Mouse (Mus musculus) limb, embryonic 14.5 days (tissue): ENCODE data around the gene Epb41l2. TPM values are rescaled to one million over a fixed set of nuclear protein-coding genes. Genes with fewer than 3 reads are reported as not detected.

ENCODE experiments used
- ATAC-seq: fragments of 200-750 bp; cut with Nextera tagmentation; 2 replicates; pipeline ENCODE4 v1.8.0; 2017; ENCODE audit warnings: low read depth, moderate number of reproducible peaks, moderate TSS enrichment; ENCODE audit not compliant: low FRiP score
- DNase-seq: peaks from one replicate; pipeline ENCODE4 v3.0.0-alpha.2; 2015; ENCODE audit warnings: low spot score
- H3K27ac ChIP-seq: fragments of 300-500 bp; sonication (generic); replicated peaks from 2 replicates; pipeline ENCODE4 v1.5.1; 2014; ENCODE audit warnings: low read depth, mild to moderate bottlenecking, low read length, moderate library complexity, mixed read lengths
- H3K27me3 ChIP-seq: fragments of 300-500 bp; sonication (generic); 2 replicates; pipeline ENCODE4 v1.6.1; 2014; ENCODE audit warnings: low read length, mixed read lengths; ENCODE audit not compliant: control insufficient read depth, insufficient read depth
- H3K36me3 ChIP-seq: fragments of 300-500 bp; sonication (generic); 2 replicates; pipeline ENCODE4 v1.6.1; 2014; ENCODE audit warnings: mild to moderate bottlenecking, low read length, moderate library complexity, mixed read lengths; ENCODE audit not compliant: control insufficient read depth, insufficient read depth
- H3K4me1 ChIP-seq: fragments of 300-500 bp; sonication (generic); 2 replicates; pipeline ENCODE4 v1.6.1; 2014; ENCODE audit warnings: antibody characterized with exemption, low read length, mixed read lengths; ENCODE audit not compliant: control insufficient read depth, insufficient read depth
- H3K4me2 ChIP-seq: fragments of 300-500 bp; sonication (generic); replicated peaks from 2 replicates; pipeline ENCODE4 v1.6.1; 2014; ENCODE audit warnings: low read depth, mild to moderate bottlenecking, low read length, moderate library complexity; ENCODE audit not compliant: severe bottlenecking
- H3K4me3 ChIP-seq: fragments of 300-500 bp; sonication (generic); replicated peaks from 2 replicates; pipeline ENCODE4 v1.5.1; 2014; ENCODE audit warnings: low read length
- H3K9ac ChIP-seq: fragments of 300-500 bp; sonication (generic); 2 replicates; pipeline ENCODE4 v1.6.1; 2014; ENCODE audit warnings: mild to moderate bottlenecking, low read depth, low read length, moderate library complexity; ENCODE audit not compliant: severe bottlenecking
- H3K9me3 ChIP-seq: fragments of 300-500 bp; sonication (generic); 2 replicates; pipeline ENCODE4 v1.6.1; 2016; ENCODE audit warnings: low read length; ENCODE audit not compliant: control insufficient read depth
- POLR2A ChIP-seq: fragments of 200-500 bp; IDR thresholded peaks from 2 replicates; pipeline ENCODE4 v1.8.0; 2012; ENCODE audit warnings: inconsistent platforms, mild to moderate bottlenecking, moderate library complexity, borderline replicate concordance; ENCODE audit not compliant: insufficient read depth, insufficient read length; ENCODE audit errors: extremely low read depth
- WGBS: fragments of 180-500 bp; shearing (Covaris S2); extraction: QIAGEN DNeasy Blood & Tissue Kit; methylation state at CpG from one replicate; pipeline ENCODE4 v1.1.7; 2014; 5-methylcytosine and 5-hydroxymethylcytosine counted together
- polyA plus RNA-seq, 2 experiments: library from polyadenylated mRNA; depleted of rRNA in 1 of 2; stranded (reverse) in 1 of 2; unstranded in 1 of 2; fragments of >200 nt; fragmentation: Nextera tagmentation in 1 of 2; extraction: Ambion mirVana in 1 of 2; gene quantifications; 2 replicates each; pipeline versions ENCODE4 v1.2.1 to v1.2.3; 2012 to 2014

Epb41l2 gene
- polyA plus RNA-seq, 2 experiments = 78.1 to 143 TPM

- no peak overlapping the region for H3K27ac ChIP-seq
- no peaks in the 10 kb centered on the region for H3K27me3 ChIP-seq
- ATAC-seq (no peak), DNase-seq (no peak)
- no peak overlapping the region for H3K9ac ChIP-seq
- no peak overlapping the region for H3K4me2 ChIP-seq
- 89% methylated on average over 7 of the region's 7 CpGs for WGBS
- no peak for TF ChIP-seq POLR2A
- H3K4me1 ChIP-seq = peaks cover 14% of the 10 kb centered on the region
- no peak overlapping the region for H3K4me3 ChIP-seq
- H3K9me3 ChIP-seq = no peaks in the 10 kb centered on the region
- peaks cover 28% of the 10 kb centered on the region for H3K36me3 ChIP-seq
These were observed 81.8 kb downstream of the Epb41l2 start for GRCm38 (mm10) chr10:25441405-25441804.

DNA sequence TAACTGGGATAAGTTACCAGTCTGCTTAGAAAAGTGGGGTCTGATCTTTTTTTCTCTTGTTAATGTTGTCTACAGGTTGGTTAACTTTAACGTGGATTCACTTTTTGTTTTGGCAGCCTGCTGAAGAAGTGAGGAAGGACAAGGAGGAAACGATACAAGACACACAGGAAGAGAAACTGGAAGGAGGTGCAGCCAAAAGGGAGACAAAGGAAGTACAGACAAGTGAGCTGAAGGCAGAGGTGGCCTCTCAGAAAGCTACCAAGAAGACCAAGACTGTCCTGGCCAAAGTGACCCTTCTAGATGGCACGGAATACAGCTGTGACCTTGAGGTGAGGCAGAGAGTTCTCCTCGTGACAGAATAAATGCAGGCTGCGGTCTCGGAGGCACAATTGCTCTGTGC is 84.0 kb downstream of the Epb41l2 start:
- 87% methylated on average over 6 of the region's 6 CpGs for WGBS

DNA sequence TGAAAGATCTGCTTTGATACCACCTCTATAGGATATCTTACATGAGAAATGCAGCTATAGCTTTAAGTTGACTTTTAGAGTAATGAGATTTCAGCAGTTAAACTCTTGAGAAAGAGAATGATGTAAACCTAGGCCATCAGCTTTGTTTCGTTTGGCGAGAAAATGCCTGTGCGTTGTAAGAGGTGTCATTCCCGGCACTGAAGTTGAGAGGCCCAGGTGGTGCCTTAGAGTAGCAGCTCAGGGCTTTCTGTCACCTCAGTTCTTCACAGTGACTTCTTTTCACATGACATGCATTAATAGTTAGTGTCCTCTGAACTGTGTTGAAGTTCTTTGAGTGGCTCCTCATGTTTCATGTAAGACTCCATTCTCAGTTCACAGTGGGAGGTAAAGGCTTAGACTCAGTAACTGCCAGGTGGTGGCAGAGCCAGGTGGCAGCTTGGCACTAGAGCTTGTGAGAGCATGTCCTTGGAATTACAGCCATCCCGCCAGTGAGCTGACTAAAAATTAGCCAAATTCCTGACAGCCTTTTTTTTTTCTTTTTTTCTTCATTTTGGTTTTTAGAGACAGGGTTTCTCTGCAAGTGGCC is 84.7 kb downstream of the Epb41l2 start:
- no peak for TF ChIP-seq POLR2A
- Histone ChIP-seq H3K36me3 (peaks cover 28% of the 10 kb centered on the region), H3K4me1 (peaks cover 14% of the 10 kb centered on the region), H3K9me3 (no peaks in the 10 kb centered on the region), H3K27me3 (no peaks in the 10 kb centered on the region), H3K9ac (no peak overlapping the region), H3K27ac (no peak overlapping the region), H3K4me2 (no peak overlapping the region), H3K4me3 (no peak overlapping the region)
- ATAC-seq = 0 out of 2 replicates have a peak, but pooled peaks have one; percentile 37
- no peak for DNase-seq
- WGBS = 79% methylated on average over 5 of the region's 5 CpGs

More for the DNA sequence above, 84.0 kb downstream of the Epb41l2 start:
- no peak overlapping the region for H3K9ac ChIP-seq
- DNase-seq (no peak), ATAC-seq (no peak)
- H3K4me2 ChIP-seq = no peak overlapping the region
- H3K27ac ChIP-seq = no peak overlapping the region
- TF ChIP-seq POLR2A = no peak
- no peaks in the 10 kb centered on the region for H3K9me3 ChIP-seq
- H3K36me3 ChIP-seq = peaks cover 28% of the 10 kb centered on the region
- no peaks in the 10 kb centered on the region for H3K27me3 ChIP-seq
- no peak overlapping the region for H3K4me3 ChIP-seq
- H3K4me1 ChIP-seq = peaks cover 14% of the 10 kb centered on the region

DNA sequence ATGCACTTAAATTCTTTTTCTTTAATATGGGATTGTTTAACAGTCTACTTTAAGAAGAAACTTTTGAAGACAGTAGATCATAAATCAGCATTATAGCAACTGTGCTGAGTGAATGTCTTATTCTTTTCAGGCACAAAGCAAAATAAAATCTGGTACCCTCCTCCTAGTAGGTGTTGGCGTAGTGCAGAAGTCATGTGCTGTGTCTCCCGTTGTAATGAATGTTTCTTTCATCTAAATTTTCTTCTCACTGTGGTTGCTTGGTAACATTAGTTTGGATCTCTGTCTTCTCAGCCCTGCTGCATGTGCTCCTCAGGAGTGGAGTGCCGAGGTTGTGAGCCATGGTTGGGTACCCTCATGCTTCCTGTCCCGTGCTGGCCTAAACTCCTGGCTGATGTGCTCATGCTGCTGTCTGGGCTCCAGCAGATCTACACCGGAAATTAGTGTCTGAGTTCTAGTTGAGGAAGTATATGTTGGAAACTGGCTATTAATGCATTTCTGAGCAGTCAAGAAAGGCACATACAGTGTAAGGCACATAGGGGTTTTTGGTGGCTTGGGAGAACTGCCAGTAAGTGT is 87.4 kb downstream of the Epb41l2 start:
- Histone ChIP-seq H3K27ac (no peak overlapping the region), H3K27me3 (no peaks in the 10 kb centered on the region), H3K36me3 (peaks cover 21% of the 10 kb centered on the region), H3K4me3 (no peak overlapping the region), H3K9me3 (no peaks in the 10 kb centered on the region), H3K4me2 (no peak overlapping the region), H3K4me1 (peaks cover 14% of the 10 kb centered on the region), H3K9ac (no peak overlapping the region)
- WGBS = 70% methylated on average over 5 of the region's 5 CpGs
- no peak for ATAC-seq
- DNase-seq = no peak
- TF ChIP-seq POLR2A = no peak

GRCm38 (mm10) chr10:25448676-25449075 is 89.1 kb downstream of the Epb41l2 start:
- no peaks in the 10 kb centered on the region for H3K27me3 ChIP-seq
- H3K4me1 ChIP-seq = peaks cover 14% of the 10 kb centered on the region
- no peak overlapping the region for H3K4me2 ChIP-seq
- peaks cover 18% of the 10 kb centered on the region for H3K36me3 ChIP-seq
- 68% methylated on average over 4 of the region's 4 CpGs for WGBS
- H3K9me3 ChIP-seq = no peaks in the 10 kb centered on the region
- DNase-seq (no peak), ATAC-seq (no peak)
- no peak overlapping the region for H3K4me3 ChIP-seq
- no peak overlapping the region for H3K9ac ChIP-seq
- TF ChIP-seq POLR2A = no peak
- no peak overlapping the region for H3K27ac ChIP-seq
